Mouse (Mus musculus): Measurements from ENCODE around the gene Prss46.

GRCm38 (mm10) chr9:110856920-110857319, 12.6 kb downstream of the Prss46 start:
- TF ChIP-seq NANOG (IDR thresholded peaks at IDR 0.05; ENCODE audit: borderline replicate concordance, low read length) (no peak), CTCF (conservative IDR thresholded peaks at IDR 0.05; ENCODE audit: low read length) (no peak)
